Mouse (Mus musculus) stomach, postnatal 0 days (tissue): ENCODE results near the gene Prrc2a.

Experiments used
- CTCF ChIP-seq: IDR thresholded peaks from 2 replicates; pipeline ENCODE4 v1.5.1; 2016; ENCODE audit warnings: antibody characterized with exemption, low read depth, mild to moderate bottlenecking, moderate library complexity
- EP300 ChIP-seq: optimal IDR thresholded peaks from 2 replicates; pipeline ENCODE3; 2016; ENCODE audit warnings: antibody characterized with exemption

- TF ChIP-seq CTCF (no peak), EP300 (no peak)
These were observed 32.4 kb upstream of the Prrc2a start for GRCm38 (mm10) chr17:35197126-35197525.
